Mouse (Mus musculus) C2C12 (cell line): ENCODE results near the gene Mettl7a1. TPM values are rescaled to one million over a fixed set of nuclear protein-coding genes. Genes with fewer than 3 reads are reported as not detected.
"Not testable (repeated sequence)": the region's sequence is repeated elsewhere in the genome, so short reads cannot be mapped to it uniquely, and the experiment has no call there.

ENCODE experiments used
- H3K27me3 ChIP-seq: one replicate; pipeline ENCODE4 v1.6.1; 2011; ENCODE audit not compliant: control insufficient read depth, insufficient read depth, insufficient read length
- H3K36me3 ChIP-seq: one replicate; pipeline ENCODE4 v1.6.1; 2011; ENCODE audit not compliant: control insufficient read depth, insufficient read depth
- H3K4me3 ChIP-seq: one replicate; pipeline ENCODE4 v1.5.1; 2011; ENCODE audit warnings: mild to moderate bottlenecking, control low read depth; ENCODE audit not compliant: poor library complexity, insufficient read depth, severe bottlenecking
- H3K79me2 ChIP-seq: one replicate; pipeline ENCODE4 v1.6.1; 2011; ENCODE audit not compliant: control insufficient read depth, insufficient read depth
- H3K79me3 ChIP-seq: one replicate; pipeline ENCODE4 v1.6.1; 2011; ENCODE audit warnings: low read depth, control low read depth
- H3ac ChIP-seq: one replicate; pipeline ENCODE3; 2011; ENCODE audit warnings: low read depth; ENCODE audit not compliant: control insufficient read depth, insufficient read length
- CEBPB ChIP-seq: IDR thresholded peaks from one replicate; pipeline ENCODE4 v1.6.1; 2011; ENCODE audit warnings: low read depth, mild to moderate bottlenecking, control low read depth, moderate library complexity
- CTCF ChIP-seq: IDR thresholded peaks from one replicate; pipeline ENCODE4 v1.5.1; 2011; ENCODE audit not compliant: control insufficient read depth, insufficient read depth, insufficient read length
- FOSL1 ChIP-seq: IDR thresholded peaks from one replicate; pipeline ENCODE4 v1.8.0; 2011; ENCODE audit warnings: mild to moderate bottlenecking, low read length; ENCODE audit not compliant: poor library complexity, insufficient read depth, severe bottlenecking
- MAX ChIP-seq: IDR thresholded peaks from one replicate; pipeline ENCODE4 v1.6.1; 2011; ENCODE audit warnings: mild to moderate bottlenecking, control low read depth
- MYOD1 ChIP-seq: IDR thresholded peaks from one replicate; pipeline ENCODE4 v1.6.1; 2011; ENCODE audit warnings: low read depth; ENCODE audit not compliant: control insufficient read depth, insufficient read length
- MYOG ChIP-seq: IDR thresholded peaks from one replicate; pipeline ENCODE4 v1.6.1; 2011; ENCODE audit not compliant: control insufficient read depth, insufficient read length; ENCODE audit errors: extremely low read depth
- USF1 ChIP-seq: IDR thresholded peaks from one replicate; pipeline ENCODE4 v1.6.1; 2011; ENCODE audit warnings: low read depth, mild to moderate bottlenecking, control low read depth, moderate library complexity
- polyA plus RNA-seq: library from polyadenylated mRNA; unstranded; fragments of >200 nt; fragmentation: generic; extraction: Trizol; gene quantifications from one replicate; pipeline ENCODE4 v1.2.1, GENCODE M21; 2012; ENCODE audit warnings: missing spikeins

Gene Mettl7a1
- polyA plus RNA-seq, 1 experiment, result 4.5 TPM

DNA sequence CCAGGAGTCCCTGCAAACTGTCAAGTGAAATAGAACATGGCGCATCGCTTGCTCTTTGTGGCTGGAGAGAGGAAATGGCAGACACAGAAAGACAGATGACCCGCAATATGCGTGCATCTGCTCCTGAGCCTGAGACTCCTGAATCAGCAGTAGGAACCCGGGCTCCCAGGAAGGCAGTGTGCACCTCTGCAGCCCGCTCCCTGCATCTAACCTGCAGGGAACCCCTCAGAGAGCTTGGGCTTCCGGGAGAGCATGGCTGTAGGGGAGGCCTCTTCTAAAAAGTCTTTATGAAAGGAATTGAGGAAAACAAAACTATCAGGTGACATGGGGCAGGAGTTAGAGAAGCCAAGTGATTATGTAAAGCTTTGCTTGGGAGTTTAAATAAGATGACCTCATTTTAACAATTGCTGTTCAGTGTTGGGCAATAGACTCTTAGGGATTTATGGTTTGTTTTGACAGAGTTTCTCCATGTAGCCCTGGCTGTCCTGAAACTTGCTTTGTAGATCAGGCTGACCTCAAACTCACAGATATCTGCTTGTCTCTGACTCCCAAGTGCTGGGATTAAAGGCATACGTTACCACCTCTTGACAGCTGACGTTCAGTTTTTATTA is 16.5 kb downstream of the Mettl7a1 start:
- peak; percentile 73 for TF ChIP-seq CEBPB
- TF ChIP-seq USF1, result no peak
- Histone ChIP-seq H3K27me3 (no peaks in the 10 kb centered on the region), H3K4me3 (no peak overlapping the region), H3K79me3 (no peaks in the 10 kb centered on the region), H3K36me3 (no peaks in the 10 kb centered on the region), H3ac (no peak overlapping the region), H3K79me2 (no peaks in the 10 kb centered on the region)

DNA sequence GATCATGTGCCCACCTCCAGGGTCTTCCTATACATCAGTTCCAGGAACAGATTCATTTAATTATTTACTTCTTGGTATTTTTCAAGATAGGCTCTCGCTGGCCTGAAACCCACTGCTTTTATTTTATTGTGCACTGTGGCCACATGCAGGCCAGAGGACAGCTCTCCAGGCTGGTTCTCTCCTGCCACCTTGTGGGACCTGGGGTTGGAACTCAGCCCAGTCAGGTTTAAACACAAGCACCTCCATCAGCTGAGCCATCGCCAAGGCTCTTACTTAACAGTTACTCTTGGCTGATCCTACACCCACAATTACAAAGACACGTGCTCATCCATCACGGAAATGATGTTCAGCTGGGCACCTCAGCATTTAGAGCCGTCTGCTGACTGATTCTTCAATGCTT is 17.2 kb downstream of the Mettl7a1 start:
- no peaks in the 10 kb centered on the region for H3K79me3 ChIP-seq
- H3K79me2 ChIP-seq, result no peaks in the 10 kb centered on the region
- H3K36me3 ChIP-seq, result no peaks in the 10 kb centered on the region
- no peak overlapping the region for H3ac ChIP-seq
- TF ChIP-seq CTCF (no peak), FOSL1 (no peak), MYOD1 (no peak), CEBPB (no peak), MYOG (no peak), USF1 (no peak), MAX (no peak)
- H3K27me3 ChIP-seq, result no peaks in the 10 kb centered on the region
- no peak overlapping the region for H3K4me3 ChIP-seq

DNA sequence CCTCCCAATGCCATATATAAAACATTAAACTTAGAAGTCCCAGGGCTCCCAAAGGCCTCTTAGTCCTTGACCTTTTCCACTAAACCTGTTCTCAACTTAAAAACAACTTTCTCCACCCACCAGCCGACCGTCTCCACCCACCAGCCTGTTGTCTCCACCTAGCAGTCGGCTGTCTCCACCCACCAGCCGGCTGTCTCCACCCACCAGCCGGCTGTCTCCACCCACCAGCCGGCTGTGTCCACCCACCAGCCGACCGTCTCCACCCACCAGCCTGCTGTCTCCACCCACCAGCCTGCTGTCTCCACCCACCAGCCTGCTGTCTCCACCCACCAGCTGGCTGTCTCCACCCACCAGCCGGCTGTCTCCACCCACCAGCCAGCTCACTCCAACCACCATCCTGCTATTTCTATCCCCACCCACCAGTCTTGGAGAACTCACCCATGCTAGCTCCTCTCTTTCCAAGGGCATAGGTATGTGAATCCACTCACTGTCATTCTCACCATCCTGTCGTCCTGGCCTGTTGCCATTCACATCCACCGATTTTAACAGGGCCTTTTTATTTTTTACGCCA is 20.2 kb downstream of the Mettl7a1 start:
- H3K4me3 ChIP-seq, result no peak overlapping the region
- TF ChIP-seq CTCF (no peak), MYOD1 (no peak), MYOG (no peak), CEBPB (no peak), FOSL1 (no peak), USF1 (no peak), MAX (no peak)
- H3ac ChIP-seq, result no peak overlapping the region
- H3K79me3 ChIP-seq, result no peaks in the 10 kb centered on the region
- no peaks in the 10 kb centered on the region for H3K36me3 ChIP-seq
- no peaks in the 10 kb centered on the region for H3K79me2 ChIP-seq
- H3K27me3 ChIP-seq, result peaks cover under 1% of the 10 kb centered on the region

DNA sequence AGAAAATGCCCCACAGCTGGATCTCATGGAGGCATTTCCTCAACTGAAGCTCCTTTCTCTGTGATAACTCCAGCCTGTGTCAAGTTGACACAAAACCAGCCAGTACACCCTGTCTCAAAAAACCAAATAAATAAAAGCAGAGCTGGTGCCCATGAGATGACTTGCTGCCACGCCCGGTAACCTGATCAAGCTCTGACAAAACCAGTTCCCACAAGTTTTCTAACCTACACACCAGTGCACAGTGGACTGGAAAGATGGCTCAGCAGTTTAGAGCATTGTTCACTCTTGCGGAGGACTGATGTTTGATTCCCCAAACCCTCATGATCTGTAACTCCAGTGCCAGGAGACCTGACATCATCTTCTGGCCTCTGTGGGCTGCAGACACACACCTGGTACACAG is 21.3 kb downstream of the Mettl7a1 start:
- Histone ChIP-seq H3K79me3 (no peaks in the 10 kb centered on the region), H3K36me3 (no peaks in the 10 kb centered on the region), H3K79me2 (no peaks in the 10 kb centered on the region), H3K4me3 (no peak overlapping the region), H3ac (no peak overlapping the region), H3K27me3 (peaks cover 4% of the 10 kb centered on the region)
- TF ChIP-seq CEBPB, result no peak
- no peak for TF ChIP-seq MYOG
- no peak for TF ChIP-seq MYOD1
- no peak for TF ChIP-seq USF1
- no peak for TF ChIP-seq CTCF

DNA sequence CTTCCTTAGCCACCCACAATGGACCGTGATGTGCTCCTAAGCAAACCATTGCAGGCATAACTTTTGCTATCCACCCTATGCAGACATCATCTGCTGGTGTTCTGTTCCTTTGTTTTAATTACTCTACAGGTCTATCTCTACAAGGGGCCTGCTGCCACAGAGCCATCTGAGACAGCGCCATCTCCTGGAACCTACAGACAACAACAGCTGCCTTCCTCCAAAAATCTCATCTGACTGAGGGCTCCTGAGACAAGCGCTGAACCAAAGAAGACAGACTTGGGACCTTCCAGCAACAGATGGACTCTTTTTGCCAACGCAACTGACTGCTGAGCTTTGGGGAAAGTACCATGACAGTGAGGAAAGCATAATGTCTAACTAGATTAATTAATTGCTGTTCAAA is 24.1 kb downstream of the Mettl7a1 start:
- not testable (repeated sequence) for H3K79me3 ChIP-seq, H3K79me2 ChIP-seq, H3K27me3 ChIP-seq, H3ac ChIP-seq, H3K4me3 ChIP-seq, H3K36me3 ChIP-seq

DNA sequence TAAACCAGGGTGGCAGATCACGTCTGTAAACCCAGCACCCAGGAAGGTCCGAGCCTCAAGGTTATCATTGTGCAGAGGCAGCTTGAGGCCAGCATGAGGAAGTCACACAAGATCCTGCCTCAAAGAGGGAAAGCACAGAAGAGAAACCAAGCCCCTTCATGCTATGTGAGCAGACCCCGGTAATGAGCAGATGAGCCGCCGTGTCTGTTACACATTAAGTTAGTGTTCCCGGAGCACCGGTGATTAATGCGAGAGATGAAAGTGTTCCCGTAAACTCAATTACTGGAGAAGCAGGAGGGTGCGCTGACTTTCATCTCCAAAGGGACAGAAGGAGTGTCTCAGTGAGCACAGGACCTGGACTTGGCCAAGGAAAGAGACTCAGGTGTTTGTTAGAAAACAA is 25.4 kb downstream of the Mettl7a1 start:
- H3K27me3 ChIP-seq, H3K79me2 ChIP-seq: not testable (repeated sequence)

DNA sequence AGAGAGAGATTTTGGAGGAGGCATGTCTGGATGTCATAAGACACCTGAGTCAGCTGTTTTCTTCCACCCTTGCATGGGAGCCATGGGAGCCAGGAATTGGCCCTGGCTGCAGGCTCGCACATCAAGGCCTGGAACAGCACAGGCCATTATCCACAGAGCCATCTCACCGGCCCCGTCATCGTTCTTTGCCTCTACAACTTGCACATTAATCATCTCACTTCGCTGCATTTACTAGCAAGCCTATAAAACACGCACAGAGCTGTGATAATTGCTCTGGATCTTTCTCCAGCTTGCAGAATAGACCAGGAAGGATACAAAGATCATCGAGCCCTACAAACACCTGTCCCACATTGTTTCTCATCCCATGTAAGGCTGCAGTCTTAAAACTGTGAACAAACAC is 26.8 kb downstream of the Mettl7a1 start:
- Histone ChIP-seq H3ac (no peak overlapping the region), H3K27me3 (peaks cover 10% of the 10 kb centered on the region), H3K36me3 (no peaks in the 10 kb centered on the region), H3K79me3 (no peaks in the 10 kb centered on the region), H3K79me2 (no peaks in the 10 kb centered on the region), H3K4me3 (no peak overlapping the region)
- no peak for TF ChIP-seq FOSL1
- no peak for TF ChIP-seq USF1
- TF ChIP-seq MAX, result no peak
- TF ChIP-seq CEBPB, result no peak

More for the DNA sequence above, 25.4 kb downstream of the Mettl7a1 start:
- not testable (repeated sequence) for H3K36me3 ChIP-seq, H3K4me3 ChIP-seq, H3K79me3 ChIP-seq, H3ac ChIP-seq

DNA sequence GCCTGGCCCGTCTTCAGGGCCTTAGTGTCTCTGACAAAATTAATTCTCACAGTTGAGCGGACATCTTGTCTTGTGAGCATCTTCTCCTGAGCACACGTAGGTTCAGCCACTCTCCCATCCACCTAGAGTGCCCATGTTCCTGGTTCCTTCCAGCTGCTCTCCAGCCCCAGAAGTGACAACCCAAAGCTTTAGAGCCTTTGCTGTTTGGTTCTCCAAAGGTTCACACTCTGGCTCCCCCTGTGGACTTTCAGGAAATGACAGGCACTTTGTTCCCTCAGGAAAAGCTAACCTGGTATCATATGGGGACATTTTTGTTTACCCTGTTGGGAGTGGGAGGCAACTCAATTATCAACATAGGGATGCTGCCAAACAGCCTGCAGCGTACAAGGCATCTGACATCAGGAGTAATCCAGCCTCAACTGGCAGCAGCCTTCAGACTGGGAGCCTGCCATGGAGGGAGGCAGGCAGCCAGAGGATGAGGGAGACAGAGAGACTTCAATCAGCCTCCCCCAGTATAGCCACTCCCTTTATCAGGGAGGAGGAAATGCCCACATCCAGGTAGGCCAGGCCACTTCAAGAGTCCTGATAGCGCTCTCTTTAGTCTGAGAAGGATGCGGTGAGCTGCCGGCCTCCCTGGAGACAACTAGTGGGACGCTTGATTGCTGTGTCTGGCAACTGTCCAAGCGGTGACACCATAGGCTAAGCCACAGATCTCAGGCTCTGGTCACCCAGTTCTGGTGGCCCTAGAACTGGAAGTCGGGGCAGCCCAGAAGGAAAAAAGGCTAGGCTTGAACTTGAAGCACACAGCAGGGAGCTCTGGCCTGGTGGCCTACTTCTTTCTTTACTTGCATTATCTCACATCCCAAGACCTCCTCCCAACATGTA is 28.4 kb downstream of the Mettl7a1 start:
- H3K4me3 ChIP-seq, H3K79me2 ChIP-seq, H3ac ChIP-seq, H3K27me3 ChIP-seq, H3K36me3 ChIP-seq, H3K79me3 ChIP-seq: not testable (repeated sequence)
